Mouse (Mus musculus) heart, adult 10 weeks (tissue): ENCODE measurements around the gene Wdr38. TPM values are rescaled to one million over a fixed set of nuclear protein-coding genes. Genes with fewer than 3 reads are reported as not detected.

Experiments used
- polyA plus RNA-seq: library from polyadenylated mRNA; stranded (reverse); fragments of 350-450 nt; fragmentation: Illumina TruSeq; extraction: RNeasy Lipid Tissue Mini Kit (QIAGEN cat#74804); gene quantifications from one replicate; pipeline ENCODE4 v1.2.3, GENCODE M21; 2014; ENCODE audit warnings: low read depth, low replicate concordance

Wdr38 gene
- polyA plus RNA-seq: 0.16 TPM

GRCm38 (mm10) chr2:38997386-38998374, at the start of gene Wdr38:
Gene Wdr38 (plus strand): TSS chr2:38997476.

GRCm38 (mm10) chr2:39004880-39005435, 7.7 kb downstream of the Wdr38 start, which contains the start of gene Arpc5l:
Gene Arpc5l (plus strand): TSS chr2:39005348.

GRCm38 (mm10) chr2:39005574-39006079, 8.4 kb downstream of the Wdr38 start, which contains the start of gene Rpl35:
Gene Rpl35 (minus strand): TSS chr2:39005624.

Other genes with a start within 250 kb of the Wdr38 start
- 0.94 TPM for gene Nr6a1, start 69.8 kb upstream of the Wdr38 start, polyA plus RNA-seq
- 4.4 TPM for gene Olfml2a, start 65.5 kb upstream of the Wdr38 start, polyA plus RNA-seq
- gene Arpc5l, start 7.9 kb downstream of the Wdr38 start, polyA plus RNA-seq: 97.2 TPM
- gene Rpl35, start 8.1 kb downstream of the Wdr38 start, polyA plus RNA-seq: 322 TPM
- gene Golga1, start 68.1 kb downstream of the Wdr38 start, polyA plus RNA-seq: 18.6 TPM
- gene Scai, start 193.3 kb downstream of the Wdr38 start, polyA plus RNA-seq: 3.5 TPM
- gene Ppp6c, start 229.0 kb downstream of the Wdr38 start, polyA plus RNA-seq: 36.4 TPM